Mouse (Mus musculus): ENCODE data around the gene Atxn2l.

DNA sequence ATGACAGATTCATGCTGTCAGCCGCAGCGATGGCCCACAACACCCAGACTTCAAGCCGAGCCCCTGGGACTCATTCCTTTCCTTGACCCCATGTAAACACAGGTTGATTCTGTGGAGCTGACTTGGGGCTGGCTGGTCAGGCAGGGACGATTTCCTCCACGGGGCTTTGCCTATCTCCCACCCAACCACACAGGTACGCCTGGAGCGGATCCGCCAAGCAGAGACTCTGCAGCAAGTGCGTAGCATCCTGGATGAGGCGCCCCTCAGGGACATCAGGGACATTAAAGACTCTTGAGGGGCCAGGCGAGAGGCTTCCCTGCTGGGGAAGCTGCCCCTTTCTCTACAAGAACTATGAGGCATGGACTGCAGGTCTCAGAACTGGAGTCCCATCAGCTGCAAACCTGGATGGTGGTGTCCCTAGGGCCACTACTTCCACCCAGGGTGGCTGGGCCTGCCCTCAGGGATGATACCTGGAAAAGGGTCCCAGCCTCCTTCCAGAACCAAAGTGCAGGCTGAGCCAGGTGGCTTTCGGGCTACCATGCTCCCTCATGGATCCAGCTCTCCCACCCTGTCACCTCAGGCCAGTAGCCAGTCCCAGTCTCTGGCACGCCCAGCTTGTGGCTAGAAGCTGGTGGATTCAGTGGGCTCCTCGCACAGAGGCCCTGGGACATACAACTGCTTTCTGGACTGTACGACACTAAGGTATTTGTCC is 58.0 kb downstream of the Atxn2l start:
- TF ChIP-seq CTCF (conservative IDR thresholded peaks at IDR 0.05; ENCODE audit: insufficient read depth, insufficient read length, low read depth, low read length) (no peak), POLR2A (IDR thresholded peaks at IDR 0.05; ENCODE audit: low read depth, low read length) (no peak)

Measured in kidney, adult 2 months (tissue).